Mouse (Mus musculus) ovary, adult 18-20 months (tissue): Measurements from ENCODE around the gene Birc6.

Experiments used
- DNase-seq: peaks from one replicate; pipeline ENCODE4 v3.0.0; 2022; ENCODE audit warnings: low spot score, mixed read lengths

The Birc6 gene

GRCm38 (mm10) chr17:74710731-74711130, 182.6 kb downstream of the Birc6 start:
- DNase-seq: peak; percentile 6

- no peak for DNase-seq
Observed at GRCm38 (mm10) chr17:74711627-74712026, 183.5 kb downstream of the Birc6 start.

GRCm38 (mm10) chr17:74715128-74715527, 187.0 kb downstream of the Birc6 start:
- DNase-seq: no peak

- no peak for DNase-seq
Observed at GRCm38 (mm10) chr17:74715724-74716123, 187.6 kb downstream of the Birc6 start.

- DNase-seq: no peak
Observed at GRCm38 (mm10) chr17:74716643-74717042, 188.5 kb downstream of the Birc6 start.

- no peak for DNase-seq
Observed at GRCm38 (mm10) chr17:74717091-74717617, 189.1 kb downstream of the Birc6 start.

- DNase-seq: peak; percentile 93
Observed at GRCm38 (mm10) chr17:74717618-74718151, 189.6 kb downstream of the Birc6 start, which contains the start of gene Ttc27. Gene Ttc27, plus strand, starts transcription at chr17:74717732.

- no peak for DNase-seq
Observed at GRCm38 (mm10) chr17:74732872-74733271, 204.8 kb downstream of the Birc6 start.

- no peak for DNase-seq
Observed at GRCm38 (mm10) chr17:74735392-74735791, 207.3 kb downstream of the Birc6 start.

- no peak for DNase-seq
Observed at GRCm38 (mm10) chr17:74749659-74750058, 221.6 kb downstream of the Birc6 start.

GRCm38 (mm10) chr17:74751026-74751425, 222.9 kb downstream of the Birc6 start:
- no peak for DNase-seq
